Mouse (Mus musculus): Measurements from ENCODE around the gene Kcnc3.
A peak's percentile ranks its signal among the peaks of the same experiment; 100 is the strongest.

Kcnc3 gene

DNA sequence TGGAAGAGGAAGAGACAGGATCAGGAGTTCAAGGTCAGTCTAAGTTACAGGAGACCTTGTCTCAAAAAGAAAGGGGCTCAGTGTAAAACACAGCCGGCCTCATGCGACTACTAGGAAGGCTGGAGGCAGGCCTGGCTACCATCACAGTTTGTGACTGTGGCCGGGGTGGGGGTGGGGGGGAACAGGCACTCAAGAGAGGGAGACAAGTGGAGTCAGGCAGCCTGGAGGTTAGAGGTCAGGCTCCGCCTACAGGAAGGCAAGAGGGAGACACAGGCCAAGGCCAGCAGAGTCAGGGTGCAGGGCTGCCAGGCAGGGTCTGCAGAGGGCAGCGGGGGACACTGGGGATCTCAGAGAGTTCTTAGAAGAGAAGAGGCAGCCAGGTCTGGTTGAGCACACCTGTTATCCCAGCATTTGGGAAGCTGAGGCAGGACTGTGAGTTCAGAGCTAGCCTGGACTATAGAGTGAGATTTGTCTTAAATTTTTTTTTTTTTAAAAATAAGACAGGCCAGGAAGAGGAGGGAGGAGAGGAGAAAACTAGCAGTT lies 6.6 kb downstream of the Kcnc3 start:
- DNase-seq (ENCODE audit: low spot score): no peak

GRCm38 (mm10) chr7:44597666-44598065 lies 7.2 kb downstream of the Kcnc3 start:
- no peak for DNase-seq (ENCODE audit: low spot score)

DNA sequence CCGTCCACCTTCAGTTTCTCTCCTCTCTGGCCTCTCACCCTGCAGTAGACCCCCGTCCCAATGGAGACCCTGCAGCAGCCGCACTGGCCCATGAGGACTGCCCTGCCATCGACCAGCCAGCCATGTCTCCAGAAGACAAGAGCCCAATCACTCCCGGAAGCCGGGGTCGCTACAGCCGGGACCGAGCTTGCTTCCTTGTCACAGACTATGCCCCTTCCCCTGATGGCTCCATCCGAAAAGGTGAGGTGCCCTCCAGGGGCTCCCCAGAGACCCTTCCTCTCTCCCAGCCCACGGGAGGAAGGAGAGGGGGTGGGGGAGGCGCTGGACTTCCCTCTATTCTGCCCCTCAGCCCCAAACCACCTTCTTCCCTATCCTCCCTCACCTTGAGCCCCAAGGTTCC lies 7.9 kb downstream of the Kcnc3 start:
- DNase-seq (ENCODE audit: low spot score): no peak

GRCm38 (mm10) chr7:44600691-44601262 lies 10.3 kb downstream of the Kcnc3 start:
- no peak for DNase-seq (ENCODE audit: low spot score)

DNA sequence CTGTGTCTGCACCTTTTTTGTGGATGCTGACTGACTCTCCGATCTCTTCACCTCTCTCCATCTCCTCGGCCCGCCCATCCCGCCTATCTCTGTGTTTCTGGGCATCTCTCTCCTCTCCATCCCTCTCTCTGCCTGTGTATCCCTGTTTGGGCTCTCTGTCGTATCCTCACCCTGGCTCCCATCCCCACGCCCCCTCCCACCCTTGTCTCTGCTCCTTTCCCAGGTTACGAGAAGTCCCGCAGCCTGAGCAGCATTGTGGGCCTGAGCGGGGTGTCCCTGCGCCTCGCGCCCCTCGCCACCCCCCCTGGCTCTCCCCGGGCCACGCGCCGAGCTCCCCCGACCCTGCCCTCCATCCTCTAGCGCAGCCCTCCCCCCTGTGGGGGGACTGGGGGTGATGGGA lies 11.2 kb downstream of the Kcnc3 start:
- DNase-seq (ENCODE audit: low spot score): no peak

- peak; percentile 86 for DNase-seq (ENCODE audit: low spot score)
These were observed 12.0 kb downstream of the Kcnc3 start for GRCm38 (mm10) chr7:44602443-44602842.

DNA sequence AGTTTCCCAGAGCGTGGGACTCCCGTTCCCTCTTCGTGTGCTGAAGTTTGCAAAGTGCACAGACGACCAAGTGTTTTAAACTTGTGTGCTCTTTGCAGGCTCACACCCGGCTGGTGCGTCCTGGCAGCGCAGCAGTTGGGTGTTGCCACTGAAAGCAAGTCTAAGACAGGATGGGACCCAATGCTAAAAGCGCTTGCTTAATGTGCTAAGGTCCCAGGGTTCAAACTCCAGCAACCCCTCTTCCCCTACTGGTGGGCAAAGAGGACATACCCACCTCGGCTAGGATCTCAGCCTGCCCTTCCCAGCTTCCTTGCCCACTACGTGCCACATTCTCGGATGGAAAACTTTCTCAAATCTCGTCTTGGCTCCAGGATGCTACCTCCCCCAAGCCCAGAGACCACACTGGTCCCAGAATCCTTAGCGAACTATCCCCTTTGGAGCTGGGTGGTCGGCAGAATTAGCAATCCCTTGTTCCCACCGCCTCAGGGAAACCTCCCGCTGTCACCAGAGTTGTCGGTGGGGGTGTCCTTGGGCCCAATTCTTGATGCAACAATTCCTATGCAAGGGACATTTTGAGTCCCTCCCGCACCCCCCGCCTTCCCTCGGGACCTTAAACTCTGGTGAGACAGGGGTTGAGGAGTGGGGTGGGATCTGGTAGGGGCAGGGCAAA lies 12.9 kb downstream of the Kcnc3 start:
- no peak for DNase-seq (ENCODE audit: low spot score)

- peak; percentile 58 for DNase-seq (ENCODE audit: low spot score)
These were observed 13.7 kb downstream of the Kcnc3 start for GRCm38 (mm10) chr7:44604139-44604606.

DNA sequence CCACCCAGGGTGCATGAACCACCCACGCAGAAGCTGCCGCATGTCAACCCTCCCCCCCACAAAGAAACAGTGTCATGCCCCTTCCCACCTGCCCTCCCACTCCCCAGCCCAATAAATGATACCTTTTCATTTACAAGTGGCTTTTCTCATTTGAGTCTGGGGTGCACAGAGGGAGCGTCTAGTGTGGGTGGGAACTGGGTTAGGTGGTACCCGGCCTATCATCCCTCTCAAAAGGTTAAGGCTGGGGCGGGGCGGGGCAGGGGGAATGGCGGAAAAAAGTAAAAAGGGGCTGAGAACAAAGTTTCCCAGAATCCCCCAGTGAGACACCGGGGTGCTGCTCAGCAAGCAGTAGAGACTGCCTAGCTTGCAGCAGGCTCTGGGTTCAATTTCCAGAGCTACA lies 14.2 kb downstream of the Kcnc3 start:
- no peak for DNase-seq (ENCODE audit: low spot score)

DNA sequence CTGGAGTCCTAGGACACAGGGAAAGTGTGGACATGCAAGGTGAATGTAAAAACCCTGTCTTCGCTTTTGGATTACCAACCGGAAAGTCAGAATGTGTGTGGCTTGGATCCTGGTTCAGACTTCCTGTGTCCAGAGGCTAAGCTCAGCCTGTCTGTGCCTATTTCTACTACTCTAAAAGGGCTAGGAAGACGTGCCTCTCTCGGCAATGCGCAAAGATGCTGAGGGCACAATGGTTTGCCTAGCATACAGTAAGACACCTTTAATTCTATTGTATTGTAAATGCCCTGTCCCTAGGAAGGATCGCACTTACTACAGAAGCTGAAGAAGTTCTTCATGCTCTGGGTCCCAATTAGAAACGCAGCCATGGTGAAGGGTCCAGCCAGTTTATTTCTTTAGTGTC lies 15.0 kb downstream of the Kcnc3 start:
- DNase-seq (ENCODE audit: low spot score): no peak

DNA sequence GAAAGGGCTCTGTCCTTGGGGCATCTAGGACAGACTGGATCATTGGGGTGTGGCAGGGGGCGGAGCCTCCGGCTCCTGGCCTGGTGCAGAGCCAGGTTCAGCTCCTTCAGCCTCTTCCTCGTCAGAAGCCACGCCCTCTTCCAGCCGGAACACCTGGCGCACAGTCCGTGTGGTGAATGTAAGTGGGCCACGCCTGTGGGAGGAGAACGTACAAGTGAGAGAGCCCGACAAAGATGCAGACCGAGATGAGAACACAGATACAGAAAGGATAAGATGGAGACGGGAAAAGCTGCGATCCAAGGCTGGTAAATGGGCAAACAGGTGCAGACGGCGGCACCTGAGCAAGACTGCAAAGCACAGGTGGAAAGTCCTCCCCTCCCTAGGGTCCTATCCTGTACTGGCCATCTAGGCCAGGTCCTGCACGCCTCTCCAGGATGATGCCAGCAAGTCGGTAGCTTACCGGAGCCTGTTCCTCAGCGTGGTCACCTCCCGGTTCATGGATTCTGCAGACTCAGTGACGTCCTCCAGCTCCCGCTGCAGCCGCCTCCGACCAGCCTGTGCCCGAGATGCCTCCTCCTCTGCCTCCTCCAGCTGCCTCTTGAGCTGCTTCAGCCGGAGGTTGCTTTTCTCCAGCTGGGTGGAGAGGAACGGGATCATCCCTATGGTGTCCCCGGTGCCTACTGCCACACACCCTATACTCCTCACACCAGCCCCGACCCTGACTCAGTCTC lies 15.9 kb downstream of the Kcnc3 start:
- no peak for DNase-seq (ENCODE audit: low spot score)

DNA sequence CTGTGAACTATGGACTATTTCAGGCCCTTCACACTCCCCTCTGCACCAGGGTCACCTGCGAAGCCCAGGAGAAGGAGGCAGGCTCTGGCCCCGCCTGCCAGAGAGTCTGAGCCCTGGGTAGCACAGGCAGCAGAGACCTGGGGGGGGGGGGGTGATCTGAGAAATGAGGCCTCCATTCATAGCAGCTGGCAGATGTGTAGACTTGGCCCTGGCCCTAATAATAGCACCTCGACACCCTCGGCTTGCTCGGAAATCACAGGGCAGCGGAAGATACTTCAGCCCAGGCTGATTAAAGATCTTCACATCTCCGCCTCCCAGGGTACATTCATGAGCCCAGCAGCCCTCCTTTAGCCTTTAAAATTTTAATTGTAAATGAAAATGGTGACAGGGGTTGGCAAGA lies 21.7 kb downstream of the Kcnc3 start:
- DNase-seq (ENCODE audit: low spot score): no peak

DNA sequence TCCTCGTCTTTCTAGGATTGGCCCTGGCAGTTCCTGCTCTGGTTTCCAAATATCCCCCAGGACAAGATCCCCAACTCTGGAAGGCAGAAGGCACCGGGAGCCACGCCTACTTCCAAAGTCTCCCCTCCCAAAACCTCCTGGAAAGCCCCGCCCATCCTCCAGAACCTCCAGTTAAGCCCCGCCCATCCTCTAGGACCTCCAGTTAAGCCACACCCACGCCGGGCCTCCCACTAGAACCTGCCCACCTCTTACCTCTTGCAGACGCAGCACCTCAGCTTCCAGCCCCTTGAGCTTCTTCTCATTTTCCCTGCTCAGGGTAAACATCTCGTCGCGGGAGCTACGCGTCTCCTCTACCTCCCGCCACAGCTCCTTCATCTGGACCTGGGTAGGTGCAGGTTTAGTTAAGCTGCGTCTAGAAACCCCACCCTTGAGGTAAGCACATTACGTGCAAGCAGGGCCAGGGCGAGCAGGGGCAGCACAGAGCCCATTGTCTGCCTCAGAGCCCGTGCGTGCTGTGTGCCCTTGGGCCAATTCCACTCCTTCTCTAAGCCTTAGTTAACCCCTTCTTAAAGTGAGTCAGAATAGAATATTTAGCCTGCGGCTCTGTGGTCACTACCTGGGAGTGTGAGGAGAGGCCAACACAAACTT lies 23.7 kb downstream of the Kcnc3 start:
- DNase-seq (ENCODE audit: low spot score): no peak

DNA sequence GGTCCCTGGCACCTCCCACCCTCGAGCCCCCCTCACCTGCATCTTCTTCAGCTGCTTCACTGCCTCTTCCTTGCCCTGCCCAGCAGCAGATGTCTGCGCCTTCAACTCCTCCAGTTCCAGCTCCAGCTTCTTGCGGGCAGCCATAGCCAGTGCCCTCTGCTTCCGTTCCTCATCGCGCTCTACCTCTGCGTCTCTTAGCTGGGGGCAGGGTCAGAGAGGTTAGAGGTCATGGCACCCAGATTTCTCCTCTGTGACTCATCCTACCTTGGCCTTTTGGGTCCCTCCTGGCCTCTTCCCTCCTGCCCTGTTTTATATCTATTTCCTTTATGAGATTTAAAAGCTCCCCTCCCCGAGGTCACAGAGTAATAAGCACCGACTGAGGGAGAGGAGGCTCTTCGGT lies 24.8 kb downstream of the Kcnc3 start:
- no peak for DNase-seq (ENCODE audit: low spot score)

- DNase-seq (ENCODE audit: low spot score): no peak
These were observed 25.5 kb downstream of the Kcnc3 start for GRCm38 (mm10) chr7:44615987-44616386.

- no peak for DNase-seq (ENCODE audit: low spot score)
These were observed 26.6 kb downstream of the Kcnc3 start for GRCm38 (mm10) chr7:44617059-44617458.

GRCm38 (mm10) chr7:44623714-44624542 lies 33.5 kb downstream of the Kcnc3 start:
- no peak for DNase-seq (ENCODE audit: low spot score)

DNA sequence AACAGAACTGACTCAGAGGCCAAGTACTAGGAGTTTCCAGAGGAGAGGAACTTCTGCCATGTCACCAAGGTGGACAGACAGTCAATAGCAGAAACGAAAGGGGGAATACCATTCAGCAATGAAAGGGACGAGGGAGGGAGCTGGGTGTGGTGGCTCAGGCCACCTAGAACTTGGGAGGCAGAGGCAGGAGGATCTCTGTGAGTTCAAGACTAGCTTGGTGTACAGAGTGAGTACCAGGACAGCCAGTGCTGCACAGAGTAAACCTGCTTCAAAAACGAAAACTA lies 34.0 kb downstream of the Kcnc3 start:
- no peak for DNase-seq (ENCODE audit: low spot score)

DNA sequence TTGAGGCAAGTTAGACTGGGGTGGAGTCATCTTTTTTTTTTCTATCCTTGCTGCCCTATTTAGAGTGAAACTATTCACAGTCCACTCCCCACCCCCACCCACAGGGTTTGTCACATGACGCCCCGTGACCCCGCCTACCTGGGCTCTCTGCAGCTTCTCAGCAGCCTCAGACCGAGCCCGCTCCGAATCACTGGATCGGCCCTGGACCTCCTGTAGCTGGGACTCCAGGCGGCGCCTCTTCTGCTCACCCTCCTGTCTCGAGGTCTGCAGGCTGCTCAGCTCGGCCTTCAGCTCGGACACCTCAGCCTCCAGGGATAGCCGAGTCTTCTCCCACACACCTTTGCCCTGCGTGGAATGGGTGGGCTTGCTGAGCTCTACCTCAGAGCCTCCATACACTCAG lies 34.4 kb downstream of the Kcnc3 start:
- DNase-seq (ENCODE audit: low spot score): no peak

DNA sequence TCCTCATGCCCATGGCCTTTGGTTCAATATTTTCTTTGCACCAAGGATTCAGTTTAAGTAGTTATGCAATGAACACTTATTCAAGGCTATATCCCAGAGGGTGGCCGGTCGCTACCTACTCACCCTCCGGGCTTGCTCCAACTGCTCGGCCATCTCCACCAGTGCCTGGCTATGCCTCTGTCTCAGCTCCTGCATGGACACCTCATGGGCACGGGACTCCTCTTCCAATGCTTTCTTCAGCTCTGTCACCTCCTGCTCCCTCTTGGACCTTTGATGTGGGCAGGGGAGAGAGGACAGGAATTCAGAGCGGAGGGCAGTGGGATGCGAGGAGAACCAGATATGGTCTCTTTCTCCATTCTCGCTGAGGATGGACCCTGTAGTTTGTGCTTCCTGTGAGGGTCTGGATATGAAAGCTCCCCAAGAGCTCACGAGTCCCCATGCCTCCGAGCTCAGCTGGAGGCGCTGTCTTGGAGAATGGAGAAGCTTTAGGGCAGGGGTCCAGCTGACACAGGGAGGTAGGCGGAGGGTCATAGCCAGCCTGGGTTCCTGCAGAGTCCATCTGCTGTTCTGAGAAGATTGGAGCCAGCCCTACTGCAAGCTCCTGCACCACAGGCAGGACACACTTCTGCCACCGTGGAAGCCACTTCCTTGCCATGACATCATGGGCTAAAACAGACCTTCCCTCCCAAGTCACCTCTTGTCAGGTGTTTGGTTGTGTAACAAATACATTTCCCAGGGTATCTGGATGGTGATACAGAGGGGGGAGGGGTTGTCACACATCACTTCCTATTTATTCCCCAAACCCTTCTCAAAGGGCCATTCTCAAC lies 35.0 kb downstream of the Kcnc3 start:
- DNase-seq (ENCODE audit: low spot score): no peak

GRCm38 (mm10) chr7:44626068-44626385 lies 35.6 kb downstream of the Kcnc3 start:
- no peak for DNase-seq (ENCODE audit: low spot score)
